8 mouse cellular contexts compared by ENCODE assay signal in genomic region chr1:64121559-64122465, GRCm38 (mm10). TPM values are rescaled to one million over a fixed set of nuclear protein-coding genes. Genes with fewer than 3 reads are reported as not detected.
A peak's percentile ranks its signal among the peaks of the same experiment; 100 is the strongest.
DNase-seq lines count a peak whose midpoint lies in the region; ATAC-seq lines count a peak whose summit lies in the region.

Gene Klf7, minus strand, starts transcription at chr1:64122282.

- no peaks in the 10 kb centered on the region for H3K27me3 ChIP-seq in forebrain, embryonic 11.5 days (ENCODE audit: control insufficient read depth, insufficient read depth, low read length)
- no peaks in the 10 kb centered on the region for H3K27me3 ChIP-seq in heart, embryonic 16.5 days (ENCODE audit: control insufficient read depth, insufficient read depth, low read length)
- peaks cover 23% of the 10 kb centered on the region for H3K27me3 ChIP-seq in liver, embryonic 15.5 days
- no peaks in the 10 kb centered on the region for H3K27me3 ChIP-seq in neural tube, embryonic 12.5 days (replicated peaks)

- H3K27ac ChIP-seq in forebrain, embryonic 11.5 days (ENCODE audit: low read depth, low read length): peak within 1 kb of the TSS; percentile 100
- H3K27ac ChIP-seq in heart, embryonic 16.5 days (ENCODE audit: low read length): peak within 1 kb of the TSS; percentile 100
- H3K27ac ChIP-seq in liver, embryonic 15.5 days (replicated peaks): peak within 1 kb of the TSS; percentile 96
- peak within 1 kb of the TSS; percentile 100 for H3K27ac ChIP-seq in neural tube, embryonic 12.5 days

- peak within 1 kb of the TSS; percentile 79 for H3K4me2 ChIP-seq in forebrain, embryonic 11.5 days (ENCODE audit: low read depth, low read length, severe bottlenecking)
- H3K4me2 ChIP-seq in heart, embryonic 16.5 days (ENCODE audit: low read depth, low read length): peak within 1 kb of the TSS; percentile 74
- H3K4me2 ChIP-seq in liver, embryonic 15.5 days: peak within 1 kb of the TSS; percentile 87
- H3K4me2 ChIP-seq in neural tube, embryonic 12.5 days (replicated peaks): peak within 1 kb of the TSS; percentile 72

- ATAC-seq in forebrain, embryonic 11.5 days (replicated peaks; ENCODE audit: low FRiP score): peak; percentile 97
- peak; percentile 98 for ATAC-seq in heart, embryonic 16.5 days (replicated peaks; ENCODE audit: extremely low read depth, insufficient read depth, low FRiP score)
- peak; percentile 90 for ATAC-seq in liver, embryonic 15.5 days (ENCODE audit: insufficient read depth)
- ATAC-seq in neural tube, embryonic 12.5 days (ENCODE audit: low FRiP score, low read depth): peak; percentile 98

- peak; percentile 95 to 98 for DNase-seq in CD8-positive naive resting alpha-beta T cell, adult 2 months (ENCODE audit: low read depth in 2 of 2, low spot score in 2 of 2)
- peak; percentile 90 for DNase-seq in c-Kit-positive CD71-positive TER-119-negative erythroid progenitor cells, embryonic 14.5 days (ENCODE audit: low read depth)
- peak; percentile 99 for DNase-seq in forebrain, embryonic 11.5 days (ENCODE audit: low spot score)
- DNase-seq in kidney, postnatal 36 days: peak; percentile 96 to 99
- DNase-seq in telencephalon, adult 2 months (ENCODE audit: low read depth, low spot score): peak; percentile 99

- H3K9me3 ChIP-seq in forebrain, embryonic 11.5 days (ENCODE audit: control insufficient read depth, low read length): no peaks in the 10 kb centered on the region
- no peaks in the 10 kb centered on the region for H3K9me3 ChIP-seq in heart, embryonic 16.5 days (replicated peaks; ENCODE audit: control insufficient read depth, low read length)
- H3K9me3 ChIP-seq in liver, embryonic 15.5 days (replicated peaks): no peaks in the 10 kb centered on the region
- H3K9me3 ChIP-seq in neural tube, embryonic 12.5 days: no peaks in the 10 kb centered on the region

- WGBS in forebrain, embryonic 11.5 days: under 1% methylated on average over 75 of the region's 82 CpGs
- under 1% methylated on average over 82 of the region's 82 CpGs for WGBS in heart, embryonic 16.5 days
- WGBS in liver, embryonic 15.5 days (ENCODE audit: insufficient replicate concordance): under 1% methylated on average over 81 of the region's 82 CpGs
- under 1% methylated on average over 82 of the region's 82 CpGs for WGBS in neural tube, embryonic 12.5 days

- no peaks in the 10 kb centered on the region for H3K36me3 ChIP-seq in forebrain, embryonic 11.5 days (ENCODE audit: control insufficient read depth, insufficient read depth, low read length)
- no peaks in the 10 kb centered on the region for H3K36me3 ChIP-seq in heart, embryonic 16.5 days (ENCODE audit: control insufficient read depth, insufficient read depth)
- H3K36me3 ChIP-seq in liver, embryonic 15.5 days (replicated peaks): no peaks in the 10 kb centered on the region
- no peaks in the 10 kb centered on the region for H3K36me3 ChIP-seq in neural tube, embryonic 12.5 days

- H3K9ac ChIP-seq in forebrain, embryonic 11.5 days (ENCODE audit: low read length): peak within 1 kb of the TSS; percentile 99
- H3K9ac ChIP-seq in heart, embryonic 16.5 days (ENCODE audit: low read length): peak within 1 kb of the TSS; percentile 100
- H3K9ac ChIP-seq in liver, embryonic 15.5 days: peak within 1 kb of the TSS; percentile 81
- H3K9ac ChIP-seq in neural tube, embryonic 12.5 days: peak within 1 kb of the TSS; percentile 99

- peaks cover 7% of the 10 kb centered on the region; the same call in 1 of the 2 replicates for H3K4me1 ChIP-seq in forebrain, embryonic 11.5 days (replicated peaks; ENCODE audit: control insufficient read depth, insufficient read depth, low read length)
- H3K4me1 ChIP-seq in heart, embryonic 16.5 days (ENCODE audit: control insufficient read depth, insufficient read depth, low read length): peaks cover 20% of the 10 kb centered on the region
- peaks cover 28% of the 10 kb centered on the region for H3K4me1 ChIP-seq in liver, embryonic 15.5 days (replicated peaks)
- H3K4me1 ChIP-seq in neural tube, embryonic 12.5 days: peaks cover 22% of the 10 kb centered on the region; the same call in 1 of the 2 replicates

- H3K4me3 ChIP-seq in forebrain, embryonic 11.5 days (ENCODE audit: low read depth, low read length): peak within 1 kb of the TSS; percentile 70
- H3K4me3 ChIP-seq in heart, embryonic 16.5 days (ENCODE audit: low read length): peak within 1 kb of the TSS; percentile 91
- H3K4me3 ChIP-seq in liver, embryonic 15.5 days (replicated peaks): peak within 1 kb of the TSS; percentile 72
- peak within 1 kb of the TSS; percentile 70 for H3K4me3 ChIP-seq in neural tube, embryonic 12.5 days

RNA-seq across cellular contexts. Expression of gene Klf7, which starts in this region (rescaled TPM):
- 24.8 and 25.3 TPM in 2 replicates for polyA plus RNA-seq in forebrain, embryonic 11.5 days (2014; fragmentation: Nextera tagmentation; extraction: Ambion mirVana)
- polyA plus RNA-seq in heart, embryonic 16.5 days (2015; fragmentation: Nextera tagmentation; extraction: Ambion mirVana): 16.3 and 18.0 TPM in 2 replicates
- 6.2 TPM in 2 replicates for polyA plus RNA-seq in liver, embryonic 15.5 days (2015; fragmentation: Nextera tagmentation; extraction: Ambion mirVana)
- polyA plus RNA-seq in neural tube, embryonic 12.5 days (2016; fragmentation: Nextera tagmentation; extraction: Ambion mirVana): 56.7 and 59.4 TPM in 2 replicates

Comparison
In these comparisons a context has a peak if more than half of its experiments do, and no peak if none do; other contexts are left out.
1. Peak in every context shown above with its lines: DNase-seq, ATAC-seq, H3K4me3 ChIP-seq and H3K27ac ChIP-seq.